Mouse (Mus musculus): ENCODE results near the gene Smco2.

DNA sequence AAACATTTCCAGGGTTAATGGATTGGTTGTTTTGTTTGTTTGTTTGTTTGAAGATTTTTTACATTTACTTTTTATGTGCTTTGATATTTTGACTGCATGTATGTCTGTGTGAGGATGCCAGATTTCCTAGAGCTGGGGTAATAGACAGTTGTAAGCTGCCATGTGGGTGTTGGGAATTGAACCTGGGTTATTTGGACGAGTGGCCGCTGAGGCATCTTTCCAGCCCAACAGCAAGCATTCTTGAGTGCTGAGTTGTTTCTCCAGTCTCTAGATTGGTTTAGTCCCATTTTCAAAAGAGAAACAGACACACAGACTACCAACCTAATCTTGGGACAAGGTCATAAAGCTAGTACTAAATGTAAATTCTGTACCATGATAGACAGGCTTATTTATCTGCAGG lies 60.9 kb downstream of the Smco2 start:
- TF ChIP-seq CTCF (IDR thresholded peaks at IDR 0.05; ENCODE audit: borderline replicate concordance, control insufficient read depth, extremely low read depth, insufficient read depth, low read length, poor library complexity) (no peak), POLR2A (IDR thresholded peaks at IDR 0.05; ENCODE audit: control insufficient read depth, extremely low read depth, insufficient read depth, low read length, poor library complexity) (no peak)

Measured in thymus, adult 2 months (tissue).